Mouse (Mus musculus) midbrain, postnatal 0 days (tissue): ENCODE results near the gene Stk10. TPM values are rescaled to one million over a fixed set of nuclear protein-coding genes. Genes with fewer than 3 reads are reported as not detected.

ENCODE experiments used
- ATAC-seq: fragments of 200-750 bp; cut with Nextera tagmentation; 2 replicates; pipeline ENCODE4 v1.8.0; 2017; ENCODE audit warnings: moderate number of reproducible peaks, mild to moderate bottlenecking, moderate TSS enrichment, moderate library complexity; ENCODE audit not compliant: low FRiP score
- DNase-seq: peaks from one replicate; pipeline ENCODE4 v3.0.0-alpha.2; 2015; ENCODE audit warnings: low spot score
- H3K27ac ChIP-seq: fragments of 300-500 bp; sonication (generic); 2 replicates; pipeline ENCODE4 v1.5.1; 2014; ENCODE audit warnings: low read depth, mild to moderate bottlenecking, low read length, mixed read lengths
- H3K27me3 ChIP-seq: fragments of 300-500 bp; sonication (generic); 2 replicates; pipeline ENCODE4 v1.6.1; 2014; ENCODE audit warnings: low read length, control low read depth, mixed read lengths; ENCODE audit not compliant: insufficient read depth
- H3K36me3 ChIP-seq: fragments of 300-500 bp; sonication (generic); 2 replicates; pipeline ENCODE4 v1.6.1; 2014; ENCODE audit warnings: low read length, control low read depth, mixed read lengths; ENCODE audit not compliant: insufficient read depth
- H3K4me1 ChIP-seq: fragments of 300-500 bp; sonication (generic); 2 replicates; pipeline ENCODE4 v1.6.1; 2014; ENCODE audit warnings: mild to moderate bottlenecking, control low read depth, antibody characterized with exemption, low read length, mixed read lengths; ENCODE audit not compliant: insufficient read depth
- H3K4me2 ChIP-seq: fragments of 300-500 bp; sonication (generic); 2 replicates; pipeline ENCODE4 v1.6.1; 2014; ENCODE audit warnings: low read depth, mild to moderate bottlenecking, low read length, mixed read lengths; ENCODE audit not compliant: poor library complexity, severe bottlenecking
- H3K4me3 ChIP-seq: fragments of 300-500 bp; sonication (generic); 2 replicates; pipeline ENCODE4 v1.5.1; 2014; ENCODE audit warnings: low read depth, mild to moderate bottlenecking, low read length, moderate library complexity
- H3K9ac ChIP-seq: fragments of 300-500 bp; sonication (generic); replicated peaks from 2 replicates; pipeline ENCODE4 v1.6.1; 2014; ENCODE audit warnings: mild to moderate bottlenecking, low read length, moderate library complexity, mixed read lengths; ENCODE audit not compliant: poor library complexity, severe bottlenecking
- H3K9me3 ChIP-seq: fragments of 300-500 bp; sonication (generic); 2 replicates; pipeline ENCODE4 v1.6.1; 2016; ENCODE audit warnings: low read length, control low read depth
- CTCF ChIP-seq: IDR thresholded peaks from 2 replicates; pipeline ENCODE4 v1.5.1; 2016; ENCODE audit warnings: antibody characterized with exemption, mild to moderate bottlenecking
- WGBS: fragments of 180-500 bp; shearing (Covaris S2); extraction: QIAGEN DNeasy Blood & Tissue Kit; methylation state at CpG from one replicate; pipeline ENCODE4 v1.1.7; 2014; 5-methylcytosine and 5-hydroxymethylcytosine counted together
- polyA plus RNA-seq: library from polyadenylated mRNA; unstranded; fragments of >200 nt; fragmentation: Nextera tagmentation; extraction: Ambion mirVana; gene quantifications from 2 replicates; pipeline ENCODE4 v1.2.1, GENCODE M21; 2015
- total RNA-seq: library from RNA; depleted of rRNA; stranded (reverse); fragments of >200 nt; gene quantifications from 2 replicates; pipeline ENCODE4 v1.2.3, GENCODE M21; 2014

Gene Stk10
- total and polyA plus RNA-seq, 2 experiments from 2014 or later, result 0.99 to 9.4 TPM

DNA sequence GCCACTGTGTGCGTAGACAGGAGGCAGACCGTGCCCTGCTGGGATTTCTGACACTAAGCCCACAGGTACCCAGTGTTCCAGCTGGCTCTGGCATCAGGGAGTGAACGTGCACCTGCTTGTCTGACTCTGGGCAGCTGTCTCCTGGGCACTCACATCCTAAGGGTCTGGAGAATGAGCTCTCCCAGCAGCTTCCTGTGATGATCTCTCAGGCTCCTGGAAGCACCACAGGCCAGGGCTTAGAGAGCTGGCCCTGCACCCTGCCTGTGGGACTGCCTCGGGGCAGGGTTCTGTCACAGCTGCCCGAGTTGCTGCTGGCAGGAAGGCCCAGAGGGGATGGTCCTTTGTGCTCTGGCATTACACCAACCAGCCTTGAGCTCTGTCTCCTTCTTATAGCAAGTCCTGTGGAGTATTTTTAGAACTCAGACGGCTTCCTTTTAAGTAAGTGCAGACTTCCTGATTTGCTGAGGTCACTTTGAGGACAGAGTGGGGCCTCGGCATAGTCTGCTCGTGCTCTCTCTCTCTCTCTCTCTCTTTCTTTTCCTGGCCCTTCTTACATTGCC lies 86.2 kb downstream of the Stk10 start:
- Histone ChIP-seq H3K4me2 (no peak overlapping the region), H3K9me3 (no peaks in the 10 kb centered on the region), H3K9ac (no peak overlapping the region; the same call in 1 of the 2 replicates), H3K27me3 (no peaks in the 10 kb centered on the region), H3K27ac (no peak overlapping the region), H3K36me3 (no peaks in the 10 kb centered on the region; the same call in 1 of the 2 replicates), H3K4me3 (no peak overlapping the region), H3K4me1 (no peaks in the 10 kb centered on the region)
- no peak for TF ChIP-seq CTCF
- DNase-seq, result peak; percentile 32
- 37% methylated on average over 8 of the region's 8 CpGs for WGBS
- ATAC-seq, result no peak

DNA sequence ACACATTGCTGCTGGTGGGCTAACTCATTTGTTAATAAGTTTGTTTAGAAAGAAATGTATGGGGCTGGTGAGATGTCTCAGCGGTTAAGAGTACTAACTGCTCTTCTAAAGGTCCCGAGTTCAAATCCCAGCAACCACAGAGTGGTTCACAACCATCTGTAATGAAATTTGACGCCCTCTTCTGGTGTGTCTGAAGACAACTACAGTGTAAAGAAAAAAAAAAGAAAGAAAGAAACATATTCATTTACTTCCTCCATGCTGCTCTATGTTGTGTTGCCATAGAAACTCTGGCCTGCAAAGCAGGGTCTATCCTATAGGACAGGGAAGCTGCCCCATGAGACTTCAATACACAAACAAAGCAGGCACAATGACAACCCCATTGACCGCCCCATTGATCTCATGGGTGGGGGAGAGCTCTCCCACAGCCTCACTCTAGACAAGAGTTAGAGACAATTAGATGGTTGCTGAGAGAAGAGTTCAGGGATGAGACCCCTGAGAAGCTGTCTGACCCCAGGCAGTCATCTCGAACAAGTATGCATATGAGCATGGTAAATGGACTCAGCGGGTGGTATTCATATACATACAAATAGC lies 86.9 kb downstream of the Stk10 start:
- Histone ChIP-seq H3K4me1 (no peaks in the 10 kb centered on the region), H3K9ac (no peak overlapping the region), H3K4me3 (no peak overlapping the region), H3K36me3 (no peaks in the 10 kb centered on the region; the same call in 1 of the 2 replicates), H3K27ac (no peak overlapping the region), H3K27me3 (no peaks in the 10 kb centered on the region), H3K9me3 (no peaks in the 10 kb centered on the region), H3K4me2 (no peak overlapping the region)
- ATAC-seq (no peak), DNase-seq (no peak)
- TF ChIP-seq CTCF, result no peak
- 66% methylated on average over 6 of the region's 6 CpGs for WGBS

- DNase-seq (no peak), ATAC-seq (no peak)
- 79% methylated on average over 12 of the region's 12 CpGs for WGBS
- Histone ChIP-seq H3K4me1 (no peaks in the 10 kb centered on the region), H3K4me3 (no peak overlapping the region), H3K27ac (no peak overlapping the region), H3K9ac (no peak overlapping the region), H3K27me3 (no peaks in the 10 kb centered on the region), H3K9me3 (no peaks in the 10 kb centered on the region), H3K36me3 (no peaks in the 10 kb centered on the region; the same call in 1 of the 2 replicates), H3K4me2 (no peak overlapping the region)
- TF ChIP-seq CTCF, result no peak
Measured at GRCm38 (mm10) chr11:32621831-32622478, 88.8 kb downstream of the Stk10 start.

GRCm38 (mm10) chr11:32622479-32623190 lies 89.5 kb downstream of the Stk10 start:
- Histone ChIP-seq H3K4me1 (no peaks in the 10 kb centered on the region), H3K4me2 (no peak overlapping the region), H3K9me3 (no peaks in the 10 kb centered on the region), H3K27ac (no peak overlapping the region), H3K36me3 (no peaks in the 10 kb centered on the region; the same call in 1 of the 2 replicates), H3K9ac (no peak overlapping the region), H3K27me3 (no peaks in the 10 kb centered on the region), H3K4me3 (no peak overlapping the region)
- DNase-seq (no peak), ATAC-seq (no peak)
- TF ChIP-seq CTCF, result no peak
- WGBS, result 87% methylated on average over 13 of the region's 13 CpGs

DNA sequence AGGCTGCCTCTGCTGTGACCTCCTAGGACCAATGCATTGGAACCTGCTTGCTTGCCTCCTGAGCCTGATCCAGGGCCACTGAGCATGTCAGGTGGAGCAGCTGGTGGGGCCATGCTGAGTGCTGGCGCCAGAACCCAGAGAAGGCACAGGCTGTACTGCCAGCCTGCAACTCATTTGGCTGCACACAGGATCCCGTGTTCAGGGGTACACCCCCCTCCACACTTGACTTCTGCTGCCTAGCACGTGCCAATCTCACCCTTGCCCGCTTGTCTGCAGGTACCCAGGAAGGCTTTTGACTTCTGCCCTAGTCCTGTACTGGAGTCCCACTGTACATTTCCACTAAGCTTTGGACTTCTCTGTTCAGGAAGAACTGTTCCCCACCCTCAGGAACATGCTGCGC lies 90.1 kb downstream of the Stk10 start:
- no peak overlapping the region for H3K27ac ChIP-seq
- 80% methylated on average over 5 of the region's 5 CpGs for WGBS
- peak; percentile 75 for DNase-seq
- no peaks in the 10 kb centered on the region; the same call in 1 of the 2 replicates for H3K36me3 ChIP-seq
- no peak for TF ChIP-seq CTCF
- no peaks in the 10 kb centered on the region for H3K9me3 ChIP-seq
- no peak overlapping the region for H3K4me2 ChIP-seq
- H3K9ac ChIP-seq, result no peak overlapping the region
- H3K4me3 ChIP-seq, result no peak overlapping the region
- no peak for ATAC-seq
- H3K27me3 ChIP-seq, result no peaks in the 10 kb centered on the region
- no peaks in the 10 kb centered on the region for H3K4me1 ChIP-seq

DNA sequence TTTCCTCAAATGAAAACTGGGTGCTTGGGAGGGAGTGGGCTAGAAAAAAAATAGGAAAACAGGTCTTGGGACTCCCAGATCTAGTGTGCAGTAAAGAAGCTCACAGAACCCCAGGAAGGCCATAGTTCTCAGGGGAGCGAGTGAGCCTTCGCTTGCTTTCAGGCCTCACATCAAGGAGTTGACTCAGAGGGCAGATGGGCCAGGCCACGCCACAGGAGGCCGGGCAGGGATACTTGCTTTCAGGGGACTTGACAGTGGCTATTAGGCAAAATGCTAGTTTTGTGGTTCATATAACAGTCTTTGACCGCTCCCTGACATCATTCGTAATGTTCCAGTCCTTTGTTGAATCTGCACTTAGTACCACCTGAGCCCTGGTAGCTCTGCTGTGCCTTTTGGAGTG lies 90.8 kb downstream of the Stk10 start:
- H3K27ac ChIP-seq, result no peak overlapping the region
- no peak for DNase-seq
- no peaks in the 10 kb centered on the region; the same call in 1 of the 2 replicates for H3K36me3 ChIP-seq
- no peaks in the 10 kb centered on the region for H3K4me1 ChIP-seq
- no peak overlapping the region for H3K4me2 ChIP-seq
- no peak for TF ChIP-seq CTCF
- no peaks in the 10 kb centered on the region for H3K27me3 ChIP-seq
- no peak for ATAC-seq
- no peak overlapping the region for H3K9ac ChIP-seq
- no peaks in the 10 kb centered on the region for H3K9me3 ChIP-seq
- WGBS, result 79% methylated on average over 6 of the region's 6 CpGs
- no peak overlapping the region for H3K4me3 ChIP-seq
